Mouse (Mus musculus) C2C12 (cell line): ENCODE data around the gene Rfx2.

ENCODE experiments used
- CTCF ChIP-seq: IDR thresholded peaks from one replicate; pipeline ENCODE4 v1.5.1; 2011; ENCODE audit not compliant: control insufficient read depth, insufficient read depth, insufficient read length
- MAX ChIP-seq: IDR thresholded peaks from one replicate; pipeline ENCODE4 v1.6.1; 2011; ENCODE audit warnings: mild to moderate bottlenecking, control low read depth
- MYOG ChIP-seq: IDR thresholded peaks from one replicate; pipeline ENCODE4 v1.6.1; 2011; ENCODE audit not compliant: control insufficient read depth, insufficient read length; ENCODE audit errors: extremely low read depth
- USF1 ChIP-seq: IDR thresholded peaks from one replicate; pipeline ENCODE4 v1.6.1; 2011; ENCODE audit warnings: low read depth, mild to moderate bottlenecking, control low read depth, moderate library complexity

GRCm38 (mm10) chr17:56753452-56753851 is 77.4 kb downstream of the Rfx2 start:
- TF ChIP-seq CTCF (no peak), USF1 (no peak), MAX (no peak), MYOG (no peak)
